Mouse (Mus musculus) fat pad, adult 2 months (tissue): ENCODE data around the gene Zfp146.
"Not testable (repeated sequence)": the region's sequence is repeated elsewhere in the genome, so short reads cannot be mapped to it uniquely, and the experiment has no call there.

Experiments
- DNase-seq: peaks from one replicate; pipeline ENCODE4 v3.0.0-alpha.2; 2011; ENCODE audit warnings: low read depth, low spot score; ENCODE audit errors: extremely low read depth

The Zfp146 gene

GRCm38 (mm10) chr7:30169583-30170282 lies at the start of gene Zfp146:
Gene Zfp146, minus strand, starts transcription at chr7:30169750.
- DNase-seq, result peak; percentile 81

GRCm38 (mm10) chr7:30217277-30217676 lies 47.7 kb upstream of the Zfp146 start:
- no peak for DNase-seq

- DNase-seq, result no peak
These were observed 47.2 kb upstream of the Zfp146 start for GRCm38 (mm10) chr7:30216723-30217151.

- DNase-seq, result no peak
These were observed 46.3 kb upstream of the Zfp146 start for GRCm38 (mm10) chr7:30215875-30216274.

GRCm38 (mm10) chr7:30213881-30214280 lies 44.3 kb upstream of the Zfp146 start:
- no peak for DNase-seq

GRCm38 (mm10) chr7:30211025-30211424 lies 41.5 kb upstream of the Zfp146 start:
- DNase-seq, result no peak

GRCm38 (mm10) chr7:30206364-30206763 lies 36.8 kb upstream of the Zfp146 start:
- not testable (repeated sequence) for DNase-seq

GRCm38 (mm10) chr7:30205383-30205782 lies 35.8 kb upstream of the Zfp146 start:
- no peak for DNase-seq

- no peak for DNase-seq
These were observed 34.8 kb upstream of the Zfp146 start for GRCm38 (mm10) chr7:30204380-30204779.

- no peak for DNase-seq
These were observed 33.5 kb upstream of the Zfp146 start for GRCm38 (mm10) chr7:30202895-30203690.

- not testable (repeated sequence) for DNase-seq
These were observed 31.1 kb upstream of the Zfp146 start for GRCm38 (mm10) chr7:30200661-30201060.

GRCm38 (mm10) chr7:30200200-30200599 lies 30.6 kb upstream of the Zfp146 start:
- DNase-seq, result peak; percentile 85

- no peak for DNase-seq
These were observed 30.1 kb upstream of the Zfp146 start for GRCm38 (mm10) chr7:30199498-30200139.

- DNase-seq, result no peak
These were observed 29.0 kb upstream of the Zfp146 start, which contains the start of gene Capns1 for GRCm38 (mm10) chr7:30198481-30198971. Gene Capns1, minus strand, starts transcription at chr7:30198811.

GRCm38 (mm10) chr7:30197592-30198129 lies 28.1 kb upstream of the Zfp146 start:
- DNase-seq, result no peak

- DNase-seq, result peak; percentile 95
These were observed 26.6 kb upstream of the Zfp146 start for GRCm38 (mm10) chr7:30196171-30196570.

- peak; percentile 74 for DNase-seq
These were observed 25.9 kb upstream of the Zfp146 start for GRCm38 (mm10) chr7:30195461-30195860.

GRCm38 (mm10) chr7:30194884-30195283 lies 25.3 kb upstream of the Zfp146 start:
- DNase-seq, result no peak

- DNase-seq, result no peak
These were observed 24.7 kb upstream of the Zfp146 start for GRCm38 (mm10) chr7:30194101-30194831.

GRCm38 (mm10) chr7:30193581-30194100 lies 24.1 kb upstream of the Zfp146 start:
- no peak for DNase-seq
